Mouse (Mus musculus): ENCODE measurements at regions not wholly inside any gene's neighbourhood (a gene's known extent, or its start where the extent isn't known, plus 50 kb on each side); places are given as distances from the start of the nearest gene placed in this dataset.
A peak's percentile ranks its signal among the peaks of the same experiment; 100 is the strongest.

GRCm38 (mm10) chr3:149518928-149519574 is 528.7 kb upstream of the Adgrl2 start:
- Histone ChIP-seq H3K9ac (replicated peaks; ENCODE audit: low read length) (peak overlapping the region; percentile 41; the same call in 1 of the 2 replicates), H3K4me3 (replicated peaks; ENCODE audit: low read depth, low read length) (peak overlapping the region; percentile 36), H3K27ac (replicated peaks; ENCODE audit: low read depth, low read length) (no peak overlapping the region), H3K27me3 (ENCODE audit: control insufficient read depth, insufficient read depth, low read length) (peaks cover 33% of the 10 kb centered on the region), H3K36me3 (ENCODE audit: control insufficient read depth, insufficient read depth, low read length) (no peaks in the 10 kb centered on the region), H3K4me2 (ENCODE audit: low read length) (peak overlapping the region; percentile 73), H3K9me3 (ENCODE audit: control insufficient read depth, low read length) (no peaks in the 10 kb centered on the region), H3K4me1 (ENCODE audit: control insufficient read depth, insufficient read depth, low read length) (peaks cover 6% of the 10 kb centered on the region; the same call in 1 of the 2 replicates)
- DNase-seq (peak; percentile 71), ATAC-seq (ENCODE audit: low FRiP score, low TSS enrichment) (peak; percentile 51; the same call in 1 of the 2 replicates)
- WGBS = under 1% methylated on average over 27 of the region's 27 CpGs

GRCm38 (mm10) chr3:149517537-149517936 is 527.2 kb upstream of the Adgrl2 start:
- Histone ChIP-seq H3K4me3 (replicated peaks; ENCODE audit: low read depth, low read length) (no peak overlapping the region), H3K27me3 (ENCODE audit: control insufficient read depth, insufficient read depth, low read length) (peaks cover 25% of the 10 kb centered on the region), H3K4me2 (ENCODE audit: low read length) (peak overlapping the region; percentile 14; the same call in 1 of the 2 replicates), H3K9ac (replicated peaks; ENCODE audit: low read length) (no peak overlapping the region), H3K4me1 (ENCODE audit: control insufficient read depth, insufficient read depth, low read length) (peaks cover 6% of the 10 kb centered on the region; the same call in 1 of the 2 replicates), H3K27ac (replicated peaks; ENCODE audit: low read depth, low read length) (no peak overlapping the region), H3K36me3 (ENCODE audit: control insufficient read depth, insufficient read depth, low read length) (no peaks in the 10 kb centered on the region), H3K9me3 (ENCODE audit: control insufficient read depth, low read length) (no peaks in the 10 kb centered on the region)
- 10% methylated on average over 11 of the region's 11 CpGs for WGBS
- peak; percentile 47; the same call in 1 of the 2 replicates for ATAC-seq (ENCODE audit: low FRiP score, low TSS enrichment)
- peak; percentile 66 for DNase-seq

GRCm38 (mm10) chr3:149509178-149509577 is 518.8 kb upstream of the Adgrl2 start:
- no peak overlapping the region for H3K4me3 ChIP-seq (replicated peaks; ENCODE audit: low read depth, low read length)
- ATAC-seq (ENCODE audit: low FRiP score, low TSS enrichment) = no peak

GRCm38 (mm10) chr3:149508671-149509070 is 518.3 kb upstream of the Adgrl2 start:
- no peak overlapping the region for H3K4me2 ChIP-seq (ENCODE audit: low read length)
- DNase-seq (no peak), ATAC-seq (ENCODE audit: low FRiP score, low TSS enrichment) (no peak)
- no peaks in the 10 kb centered on the region for H3K9me3 ChIP-seq (ENCODE audit: control insufficient read depth, low read length)
- no peaks in the 10 kb centered on the region for H3K36me3 ChIP-seq (ENCODE audit: control insufficient read depth, insufficient read depth, low read length)
- no peaks in the 10 kb centered on the region for H3K27me3 ChIP-seq (ENCODE audit: control insufficient read depth, insufficient read depth, low read length)
- H3K4me1 ChIP-seq (ENCODE audit: control insufficient read depth, insufficient read depth, low read length) = no peaks in the 10 kb centered on the region
- H3K9ac ChIP-seq (replicated peaks; ENCODE audit: low read length) = no peak overlapping the region
- WGBS = 91% methylated on average over 10 of the region's 10 CpGs
- H3K4me3 ChIP-seq (replicated peaks; ENCODE audit: low read depth, low read length) = no peak overlapping the region
- H3K27ac ChIP-seq (replicated peaks; ENCODE audit: low read depth, low read length) = no peak overlapping the region

More at GRCm38 (mm10) chr3:149509178-149509577, 518.8 kb upstream of the Adgrl2 start:
- Histone ChIP-seq H3K36me3 (ENCODE audit: control insufficient read depth, insufficient read depth, low read length) (no peaks in the 10 kb centered on the region), H3K27me3 (ENCODE audit: control insufficient read depth, insufficient read depth, low read length) (no peaks in the 10 kb centered on the region), H3K27ac (replicated peaks; ENCODE audit: low read depth, low read length) (no peak overlapping the region), H3K9me3 (ENCODE audit: control insufficient read depth, low read length) (no peaks in the 10 kb centered on the region), H3K9ac (replicated peaks; ENCODE audit: low read length) (no peak overlapping the region), H3K4me1 (ENCODE audit: control insufficient read depth, insufficient read depth, low read length) (no peaks in the 10 kb centered on the region), H3K4me2 (ENCODE audit: low read length) (no peak overlapping the region)
- no peak for DNase-seq
- WGBS = 92% methylated on average over 6 of the region's 6 CpGs

- no peak overlapping the region for H3K27ac ChIP-seq (replicated peaks; ENCODE audit: low read depth, low read length)
- WGBS = 81% methylated on average over 9 of the region's 9 CpGs
- no peaks in the 10 kb centered on the region for H3K36me3 ChIP-seq (ENCODE audit: control insufficient read depth, insufficient read depth, low read length)
- H3K4me1 ChIP-seq (ENCODE audit: control insufficient read depth, insufficient read depth, low read length) = no peaks in the 10 kb centered on the region
- H3K4me3 ChIP-seq (replicated peaks; ENCODE audit: low read depth, low read length) = no peak overlapping the region
- H3K9ac ChIP-seq (replicated peaks; ENCODE audit: low read length) = no peak overlapping the region
- H3K4me2 ChIP-seq (ENCODE audit: low read length) = no peak overlapping the region
- no peaks in the 10 kb centered on the region for H3K27me3 ChIP-seq (ENCODE audit: control insufficient read depth, insufficient read depth, low read length)
- ATAC-seq (ENCODE audit: low FRiP score, low TSS enrichment) (no peak), DNase-seq (no peak)
- no peaks in the 10 kb centered on the region for H3K9me3 ChIP-seq (ENCODE audit: control insufficient read depth, low read length)
These were observed 515.3 kb upstream of the Adgrl2 start for GRCm38 (mm10) chr3:149505692-149506091.

- Histone ChIP-seq H3K27ac (replicated peaks; ENCODE audit: low read depth, low read length) (no peak overlapping the region), H3K27me3 (ENCODE audit: control insufficient read depth, insufficient read depth, low read length) (no peaks in the 10 kb centered on the region), H3K36me3 (ENCODE audit: control insufficient read depth, insufficient read depth, low read length) (no peaks in the 10 kb centered on the region), H3K4me2 (ENCODE audit: low read length) (no peak overlapping the region), H3K9me3 (ENCODE audit: control insufficient read depth, low read length) (no peaks in the 10 kb centered on the region), H3K4me3 (replicated peaks; ENCODE audit: low read depth, low read length) (no peak overlapping the region), H3K4me1 (ENCODE audit: control insufficient read depth, insufficient read depth, low read length) (no peaks in the 10 kb centered on the region), H3K9ac (replicated peaks; ENCODE audit: low read length) (no peak overlapping the region)
- 87% methylated on average over 2 of the region's 2 CpGs for WGBS
- ATAC-seq (ENCODE audit: low FRiP score, low TSS enrichment) (no peak), DNase-seq (no peak)
These were observed 513.6 kb upstream of the Adgrl2 start for GRCm38 (mm10) chr3:149503992-149504391.

- Histone ChIP-seq H3K27me3 (ENCODE audit: control insufficient read depth, insufficient read depth, low read length) (no peaks in the 10 kb centered on the region), H3K9me3 (ENCODE audit: control insufficient read depth, low read length) (no peaks in the 10 kb centered on the region), H3K36me3 (ENCODE audit: control insufficient read depth, insufficient read depth, low read length) (no peaks in the 10 kb centered on the region), H3K4me1 (ENCODE audit: control insufficient read depth, insufficient read depth, low read length) (no peaks in the 10 kb centered on the region), H3K4me3 (replicated peaks; ENCODE audit: low read depth, low read length) (no peak overlapping the region), H3K27ac (replicated peaks; ENCODE audit: low read depth, low read length) (no peak overlapping the region), H3K4me2 (ENCODE audit: low read length) (no peak overlapping the region), H3K9ac (replicated peaks; ENCODE audit: low read length) (no peak overlapping the region)
- 80% methylated on average over 3 of the region's 3 CpGs for WGBS
- ATAC-seq (ENCODE audit: low FRiP score, low TSS enrichment) (no peak), DNase-seq (no peak)
These were observed 509.8 kb upstream of the Adgrl2 start for GRCm38 (mm10) chr3:149500130-149500529.

GRCm38 (mm10) chr3:149498765-149499164 is 508.4 kb upstream of the Adgrl2 start:
- H3K27ac ChIP-seq (replicated peaks; ENCODE audit: low read depth, low read length) = no peak overlapping the region
- no peaks in the 10 kb centered on the region for H3K9me3 ChIP-seq (ENCODE audit: control insufficient read depth, low read length)
- ATAC-seq (ENCODE audit: low FRiP score, low TSS enrichment) (no peak), DNase-seq (no peak)
- no peaks in the 10 kb centered on the region for H3K4me1 ChIP-seq (ENCODE audit: control insufficient read depth, insufficient read depth, low read length)
- H3K9ac ChIP-seq (replicated peaks; ENCODE audit: low read length) = no peak overlapping the region
- H3K36me3 ChIP-seq (ENCODE audit: control insufficient read depth, insufficient read depth, low read length) = no peaks in the 10 kb centered on the region
- H3K4me2 ChIP-seq (ENCODE audit: low read length) = no peak overlapping the region
- WGBS = 41% methylated on average over 1 of the region's 1 CpGs
- no peaks in the 10 kb centered on the region for H3K27me3 ChIP-seq (ENCODE audit: control insufficient read depth, insufficient read depth, low read length)
- no peak overlapping the region for H3K4me3 ChIP-seq (replicated peaks; ENCODE audit: low read depth, low read length)

GRCm38 (mm10) chr3:149496829-149497471 is 506.6 kb upstream of the Adgrl2 start:
- H3K27ac ChIP-seq (replicated peaks; ENCODE audit: low read depth, low read length) = no peak overlapping the region
- DNase-seq (no peak), ATAC-seq (ENCODE audit: low FRiP score, low TSS enrichment) (no peak)
- no peaks in the 10 kb centered on the region for H3K27me3 ChIP-seq (ENCODE audit: control insufficient read depth, insufficient read depth, low read length)
- no peak overlapping the region for H3K4me3 ChIP-seq (replicated peaks; ENCODE audit: low read depth, low read length)
- no peaks in the 10 kb centered on the region for H3K9me3 ChIP-seq (ENCODE audit: control insufficient read depth, low read length)
- H3K36me3 ChIP-seq (ENCODE audit: control insufficient read depth, insufficient read depth, low read length) = no peaks in the 10 kb centered on the region
- 81% methylated on average over 10 of the region's 10 CpGs for WGBS
- no peak overlapping the region for H3K4me2 ChIP-seq (ENCODE audit: low read length)
- H3K9ac ChIP-seq (replicated peaks; ENCODE audit: low read length) = no peak overlapping the region
- H3K4me1 ChIP-seq (ENCODE audit: control insufficient read depth, insufficient read depth, low read length) = no peaks in the 10 kb centered on the region

All from midbrain, embryonic 14.5 days (tissue).